Mouse (Mus musculus): ENCODE data around the gene 1700092M07Rik. TPM values are rescaled to one million over a fixed set of nuclear protein-coding genes. Genes with fewer than 3 reads are reported as not detected.

Gene 1700092M07Rik
- total RNA-seq, 2 experiments from 2014 or later: 1.3 to 1.4 TPM

Small RNA genes within 50 kb of the gene (microRNA-seq; reads per million reads assigned to microRNA genes)
- gene Mir6992: 0 reads per million in 2 experiments

Other genes starting within 250 kb of the 1700092M07Rik start
- gene Slc22a8, start 149.5 kb upstream of the 1700092M07Rik start, total RNA-seq (2021): 1 to 10 TPM; 8.6 TPM
- 1 to 10 TPM; 1.7 to 2.1 TPM for gene Slc22a6, start 122.7 kb upstream of the 1700092M07Rik start, total RNA-seq (2021)
- gene Chrm1, start 76.9 kb upstream of the 1700092M07Rik start, total RNA-seq (2021): 100 to 1,000 TPM; 172 to 186 TPM
- gene Slc3a2, start 17.3 kb upstream of the 1700092M07Rik start, total RNA-seq (2021): 100 to 1,000 TPM; 146 to 149 TPM
- 10 to 100 TPM; 51.0 to 52.3 TPM for gene Wdr74, start 4.9 kb upstream of the 1700092M07Rik start, total RNA-seq (2021)
- gene Stx5a, start 695 bp downstream of the 1700092M07Rik start, total RNA-seq (2021): 10 to 100 TPM; 67.4 to 76.3 TPM
- gene Nxf1, start 16.4 kb downstream of the 1700092M07Rik start, total RNA-seq (2021): 100 to 1,000 TPM in 1 of 2 experiments, 10 to 100 TPM in 1; 99.8 to 119 TPM
- gene Tmem223, start 30.3 kb downstream of the 1700092M07Rik start, total RNA-seq (2021): 10 to 100 TPM; 79.7 to 86.2 TPM
- gene Tmem179b, start 33.7 kb downstream of the 1700092M07Rik start, total RNA-seq (2021): 1 to 10 TPM; 9.4 to 9.9 TPM
- 10 to 100 TPM; 12.2 to 13.8 TPM for gene Taf6l, start 45.7 kb downstream of the 1700092M07Rik start, total RNA-seq (2021)
- gene Polr2g, start 57.9 kb downstream of the 1700092M07Rik start, total RNA-seq (2021): 100 to 1,000 TPM; 113 to 115 TPM
- gene Zbtb3, start 61.8 kb downstream of the 1700092M07Rik start, total RNA-seq (2021): 1 to 10 TPM; 6.8 to 7.1 TPM
- 10 to 100 TPM; 36.5 to 37.3 TPM for gene Ttc9c, start 78.6 kb downstream of the 1700092M07Rik start, total RNA-seq (2021)
- gene Hnrnpul2, start 79.3 kb downstream of the 1700092M07Rik start, total RNA-seq (2021): 100 to 1,000 TPM; 123 to 126 TPM
- gene AC129217.1, start 89.1 kb downstream of the 1700092M07Rik start, total RNA-seq (2021): not detected
- gene Bscl2, start 96.7 kb downstream of the 1700092M07Rik start, total RNA-seq (2021): 100 to 1,000 TPM in 1 of 2 experiments, 10 to 100 TPM in 1; 99.0 to 112 TPM
- gene Gng3, start 98.5 kb downstream of the 1700092M07Rik start, total RNA-seq (2021): 100 to 1,000 TPM; 161 to 172 TPM
- under 1 TPM; 0.55 to 0.61 TPM for gene Lrrn4cl, start 110.0 kb downstream of the 1700092M07Rik start, total RNA-seq (2021)
- gene Ubxn1, start 130.8 kb downstream of the 1700092M07Rik start, total RNA-seq (2021): 10 to 100 TPM; 85.7 to 98.6 TPM
- 10 to 100 TPM; 31.5 to 31.7 TPM for gene Uqcc3, start 140.2 kb downstream of the 1700092M07Rik start, total RNA-seq (2021)
- 1 to 10 TPM; 4.7 to 6.3 TPM for gene Lbhd1, start 143.0 kb downstream of the 1700092M07Rik start, total RNA-seq (2021)
- not detected for gene Gm49403, start 143.2 kb downstream of the 1700092M07Rik start, total RNA-seq (2021)
- 10 to 100 TPM; 20.7 to 23.2 TPM for gene 1810009A15Rik, start 148.1 kb downstream of the 1700092M07Rik start, total RNA-seq (2021)
- gene Gm49416, start 148.2 kb downstream of the 1700092M07Rik start, total RNA-seq (2021): 1 to 10 TPM in 1 of 2 experiments, under 1 TPM in 1; 0.99 to 2.3 TPM
- 10 to 100 TPM; 25.2 to 26.3 TPM for gene Ints5, start 152.3 kb downstream of the 1700092M07Rik start, total RNA-seq (2021)
- 100 to 1,000 TPM; 111 to 118 TPM for gene Ganab, start 157.4 kb downstream of the 1700092M07Rik start, total RNA-seq (2021)
- gene B3gat3, start 179.7 kb downstream of the 1700092M07Rik start, total RNA-seq (2021): 100 to 1,000 TPM; 165 to 175 TPM
- gene Rom1, start 188.6 kb downstream of the 1700092M07Rik start, total RNA-seq (2021): 1 to 10 TPM; 4.0 TPM
- gene Eml3, start 188.8 kb downstream of the 1700092M07Rik start, total RNA-seq (2021): 10 to 100 TPM; 10.9 to 11.8 TPM
- 10 to 100 TPM; 54.7 to 60.7 TPM for gene Mta2, start 201.2 kb downstream of the 1700092M07Rik start, total RNA-seq (2021)
- gene Tut1, start 213.1 kb downstream of the 1700092M07Rik start, total RNA-seq (2021): 10 to 100 TPM; 19.6 to 19.7 TPM
- gene Eef1g, start 226.3 kb downstream of the 1700092M07Rik start, total RNA-seq (2021): 100 to 1,000 TPM; 233 to 254 TPM
- gene Ahnak, start 248.6 kb downstream of the 1700092M07Rik start, total RNA-seq (2021): 10 to 100 TPM; 14.5 to 24.0 TPM

Measured in layer of hippocampus, postnatal 36 days (tissue).